Mouse (Mus musculus) gastrocnemius, postnatal 10 days (tissue): ENCODE data around the gene Ptprn. TPM values are rescaled to one million over a fixed set of nuclear protein-coding genes. Genes with fewer than 3 reads are reported as not detected.
"Not testable (repeated sequence)": the region's sequence is repeated elsewhere in the genome, so short reads cannot be mapped to it uniquely, and the experiment has no call there.

Source experiments
- DNase-seq: peaks from one replicate; pipeline ENCODE4 v3.0.0; 2021; ENCODE audit warnings: mixed read lengths
- total RNA-seq, 2 experiments: library from RNA; stranded (reverse); gene quantifications; 2 replicates each; pipeline ENCODE4 v1.2.3; 2021

Ptprn gene
- total RNA-seq, 2 experiments from 2014 or later: 0.65 to 0.68 TPM

DNA sequence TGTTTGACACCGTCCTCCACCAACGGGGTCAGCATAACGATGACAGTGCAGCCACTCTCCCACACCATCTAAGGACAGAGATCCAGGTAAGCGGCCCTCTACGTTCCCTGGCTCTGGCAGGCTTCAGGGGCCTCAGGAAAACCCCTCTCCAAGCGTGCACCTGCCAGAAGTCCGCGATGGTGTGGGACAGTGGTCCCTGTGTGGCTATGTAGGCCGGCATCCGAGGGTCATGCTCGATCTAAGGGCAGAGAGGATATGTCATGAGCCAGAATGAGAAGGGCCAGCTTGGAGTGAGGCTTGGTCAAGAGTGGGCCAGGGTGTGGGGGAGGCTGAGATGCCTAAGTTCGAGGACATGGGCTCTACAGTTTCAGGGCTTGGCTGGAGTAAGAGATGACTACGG, 12.0 kb downstream of the Ptprn start:
- no peak for DNase-seq

DNA sequence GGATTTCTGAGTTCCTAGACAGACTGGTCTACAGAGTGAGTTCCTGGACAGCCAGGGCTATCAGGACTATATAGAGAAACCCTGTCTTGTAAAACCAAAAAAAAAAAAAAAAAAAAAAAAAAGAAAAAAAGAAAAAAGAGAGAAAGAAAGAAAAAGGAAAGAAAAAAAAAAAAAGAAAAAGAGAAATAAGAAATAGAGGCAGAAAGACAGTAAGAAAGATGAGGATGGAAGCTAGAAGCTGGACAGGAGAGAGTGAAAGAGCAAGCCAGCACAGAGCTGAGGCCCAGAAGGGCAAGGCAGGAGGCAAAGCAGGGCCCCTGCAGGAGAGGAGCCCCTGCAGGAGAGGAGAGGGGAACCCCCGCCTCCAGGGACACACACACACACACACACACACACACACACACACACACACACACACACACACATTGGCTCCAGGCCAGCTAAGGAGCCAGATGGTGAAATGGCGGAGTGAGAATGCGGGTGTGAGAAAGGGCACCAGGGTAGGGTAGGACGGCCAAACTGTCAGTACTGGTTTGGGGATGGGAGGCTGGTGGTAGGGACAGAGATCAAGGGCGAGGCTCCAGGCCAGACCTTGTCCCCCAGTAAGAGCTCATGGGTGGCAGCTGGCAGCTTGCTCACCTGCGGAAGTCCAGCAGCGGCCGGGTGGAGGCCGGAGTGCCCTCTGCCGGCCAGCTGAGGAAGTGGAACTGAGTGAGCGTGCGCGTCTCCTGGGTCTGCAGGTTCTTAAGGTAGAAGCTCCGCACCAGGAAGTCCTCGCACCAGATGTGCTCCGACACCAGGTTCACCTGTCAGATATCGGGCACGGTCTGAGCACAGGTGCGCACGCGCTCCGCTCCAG, 13.0 kb downstream of the Ptprn start:
- peak; percentile 77 for DNase-seq

- no peak for DNase-seq
Measured at GRCm38 (mm10) chr1:75250498-75250897, 13.8 kb downstream of the Ptprn start.

- peak; percentile 38 for DNase-seq
Measured at GRCm38 (mm10) chr1:75248041-75248772, 16.1 kb downstream of the Ptprn start.

GRCm38 (mm10) chr1:75247071-75247930, 17.0 kb downstream of the Ptprn start:
- DNase-seq: no peak

GRCm38 (mm10) chr1:75244836-75245235, 19.5 kb downstream of the Ptprn start:
- peak; percentile 31 for DNase-seq

DNA sequence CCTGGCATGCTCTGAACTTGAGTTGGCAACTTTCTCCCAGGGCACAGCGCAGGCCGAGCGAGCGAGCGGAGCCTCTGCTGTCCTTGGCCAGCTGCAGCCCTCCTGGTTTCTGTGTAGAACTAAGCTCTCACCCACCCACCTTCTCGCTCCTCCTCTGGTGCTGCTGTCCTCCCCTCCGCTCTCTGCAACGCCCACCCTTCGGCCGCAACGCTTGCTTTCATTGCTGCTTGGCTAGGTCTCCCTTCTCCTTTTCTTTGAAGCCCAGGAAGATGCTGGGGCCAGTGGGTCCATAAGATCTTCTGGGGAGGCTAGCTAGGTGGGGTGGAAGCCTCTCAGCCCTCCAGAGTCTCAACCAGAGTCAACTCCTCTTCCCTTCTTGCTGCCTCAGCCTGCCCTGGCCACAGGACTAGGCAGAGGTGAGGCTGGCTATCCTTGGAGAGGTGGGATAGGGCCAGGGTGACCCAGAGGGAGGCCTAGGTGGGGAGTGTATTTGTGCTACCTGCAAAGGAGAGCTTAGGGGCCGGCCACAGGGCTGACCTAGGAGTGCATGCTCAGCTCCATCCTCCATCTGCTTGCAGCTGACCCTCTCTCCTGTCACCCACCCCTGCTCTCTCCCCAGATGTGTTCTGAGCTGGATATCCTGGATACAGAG, 20.0 kb downstream of the Ptprn start:
- no peak for DNase-seq

- DNase-seq: no peak
Measured at GRCm38 (mm10) chr1:75243411-75243810, 20.9 kb downstream of the Ptprn start.

DNA sequence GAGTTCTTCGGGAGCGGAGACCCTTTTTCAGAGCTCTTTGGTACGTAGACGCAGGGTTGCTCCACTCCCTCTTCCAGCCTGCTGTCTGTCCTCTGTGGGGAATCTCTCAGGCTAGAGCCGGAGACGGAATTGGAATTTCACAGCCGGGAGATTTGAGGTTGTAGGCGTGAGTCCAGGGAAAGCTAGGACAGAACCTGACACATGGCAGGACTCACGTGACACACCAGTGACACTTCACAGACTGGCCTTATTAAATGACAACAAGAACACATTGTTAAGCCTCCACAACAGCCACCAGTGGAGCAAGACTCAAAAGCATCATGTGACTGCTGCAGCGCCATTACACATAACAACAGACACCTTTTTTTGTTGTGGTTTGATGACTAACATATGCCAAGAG, 24.7 kb downstream of the Ptprn start:
- no peak for DNase-seq

DNA sequence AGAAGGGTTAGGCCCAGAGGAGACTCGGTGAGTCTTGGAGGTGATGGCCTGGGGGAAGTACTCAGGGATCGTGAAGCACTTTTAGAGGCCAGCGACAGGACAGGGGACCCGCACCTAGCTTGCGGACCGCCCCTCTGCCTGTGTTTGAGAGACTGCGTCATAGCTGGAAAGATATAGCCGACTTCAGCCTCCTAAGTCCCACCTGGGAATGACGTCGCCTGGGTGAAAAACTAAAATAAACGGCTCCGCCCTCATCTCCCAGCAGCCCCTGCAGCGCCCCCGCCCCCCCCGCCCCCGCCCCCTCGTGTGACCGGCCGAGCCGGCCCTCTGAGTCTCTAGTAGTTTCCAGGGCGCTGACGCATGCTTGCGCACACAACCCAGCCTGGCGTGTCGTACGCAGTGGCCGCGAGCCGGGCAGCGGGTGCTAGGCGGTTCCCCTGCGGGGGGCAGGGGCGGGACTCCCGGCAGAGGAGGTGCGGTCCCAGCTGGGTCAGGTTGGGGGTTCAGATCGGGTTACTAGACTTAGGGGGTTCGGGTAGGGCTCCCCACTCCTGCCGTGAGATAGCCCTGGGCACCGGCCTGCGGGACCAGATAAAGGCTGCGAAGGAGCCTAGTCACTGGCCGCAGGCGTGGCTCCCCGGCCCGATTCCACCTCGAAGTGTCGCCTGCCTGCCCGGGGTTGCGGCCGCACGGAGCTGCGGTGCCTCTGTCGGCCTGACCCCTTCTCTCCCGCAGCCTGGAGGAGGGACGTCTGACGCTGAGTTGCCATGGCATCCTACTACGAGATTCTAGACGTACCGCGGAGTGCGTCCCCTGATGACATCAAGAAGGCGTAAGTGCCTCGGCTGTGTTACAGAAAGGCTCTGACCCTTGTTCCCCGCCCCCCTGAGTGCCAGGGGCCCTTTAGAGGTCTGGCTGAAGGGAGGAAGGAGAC, 27.9 kb downstream of the Ptprn start, which contains the start of gene Dnajb2:
Gene Dnajb2 (plus strand): TSS at position 290 of the 934 bp plus-strand sequence.
- peak; percentile 80 for DNase-seq

- DNase-seq: no peak
Measured at GRCm38 (mm10) chr1:75234606-75235005, 29.7 kb downstream of the Ptprn start.

DNA sequence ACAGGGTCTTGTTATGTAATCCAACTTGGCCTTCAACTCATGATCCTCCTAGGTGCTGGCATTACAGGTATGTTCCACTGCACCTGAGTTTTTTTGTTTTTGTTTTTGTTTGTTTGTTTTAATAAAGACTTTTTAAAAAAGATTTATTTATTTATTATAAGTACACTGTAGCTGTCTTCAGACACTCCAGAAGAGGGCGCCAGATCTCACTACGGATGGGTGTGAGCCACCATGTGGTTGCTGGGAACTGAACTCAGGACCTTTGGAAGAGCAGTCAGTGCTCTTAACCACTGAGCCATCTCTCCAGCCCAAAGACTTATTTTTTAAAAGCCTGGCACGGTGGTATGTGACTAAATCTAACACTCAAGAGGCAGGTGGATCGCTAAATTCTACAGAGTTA, 31.8 kb downstream of the Ptprn start:
- not testable (repeated sequence) for DNase-seq

DNA sequence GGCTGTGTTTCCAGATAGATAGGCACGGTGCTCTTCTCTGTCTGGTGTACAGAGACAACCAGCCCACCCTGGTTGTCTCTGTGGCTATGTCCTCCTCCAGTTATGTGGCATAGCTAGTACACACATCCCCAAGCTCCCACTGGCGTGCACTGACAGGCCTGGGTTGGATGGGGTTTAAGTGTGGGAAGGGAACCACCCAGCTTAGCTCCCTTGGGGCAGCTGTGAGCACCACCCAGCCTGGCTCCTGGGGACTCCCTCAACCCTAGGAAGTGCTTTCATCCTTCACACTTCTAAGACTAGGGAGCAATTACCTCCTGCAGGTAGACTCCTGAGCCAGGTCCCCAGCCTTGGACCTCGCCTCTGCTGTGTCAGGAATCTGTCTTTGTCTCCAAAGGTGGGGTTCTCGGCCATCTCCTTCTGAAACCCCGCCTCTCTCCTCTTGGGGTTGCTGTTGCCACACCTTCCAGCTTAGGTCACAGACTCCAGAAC, 32.6 kb downstream of the Ptprn start, which contains the start of gene A630095N17Rik:
Gene A630095N17Rik (minus strand): TSS at position 439 of the 489 bp plus-strand sequence.
- no peak for DNase-seq

GRCm38 (mm10) chr1:75231224-75231623, 33.1 kb downstream of the Ptprn start:
- no peak for DNase-seq

- no peak for DNase-seq
Measured at GRCm38 (mm10) chr1:75230335-75230994, 33.8 kb downstream of the Ptprn start.

GRCm38 (mm10) chr1:75229158-75229557, 35.1 kb downstream of the Ptprn start:
- DNase-seq: no peak

DNA sequence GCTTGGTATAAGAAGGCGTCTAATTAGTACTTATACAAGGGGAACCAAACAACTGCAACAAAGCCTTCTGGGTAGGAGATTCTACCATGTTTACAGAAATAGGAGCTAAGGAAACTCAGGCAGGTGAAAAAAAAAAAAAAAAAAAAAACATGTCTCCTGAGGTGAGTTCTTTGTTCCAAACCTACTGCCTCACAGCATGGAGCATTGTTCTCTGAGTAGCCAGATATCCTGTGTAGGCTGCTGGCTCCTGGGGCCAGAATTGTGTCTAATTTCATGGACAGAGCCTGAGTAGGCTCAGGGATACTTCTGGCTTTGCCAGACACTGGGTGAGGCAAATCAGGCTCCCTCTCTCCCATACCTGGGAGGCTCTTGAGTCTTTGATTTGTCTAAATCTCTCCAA, 36.6 kb downstream of the Ptprn start:
- DNase-seq: no peak

DNA sequence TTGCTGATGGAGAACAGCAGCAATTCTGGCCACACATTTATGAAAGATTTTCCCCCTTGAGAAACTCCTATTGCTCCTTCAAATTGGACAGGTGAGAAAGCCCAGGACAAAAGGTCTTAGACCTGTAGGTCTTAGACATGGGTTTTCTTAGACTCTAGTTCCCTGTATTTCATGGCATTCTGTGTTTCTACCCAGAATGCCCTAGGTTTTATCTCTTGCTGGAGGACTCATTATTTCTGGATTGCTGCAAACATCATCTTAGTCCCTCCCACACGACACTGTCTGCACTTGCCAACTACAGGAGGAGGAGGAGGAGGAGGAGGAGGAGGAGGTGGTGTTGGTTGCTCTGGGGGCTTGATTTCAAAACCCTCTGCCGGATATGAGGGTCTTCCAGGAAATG, 38.2 kb downstream of the Ptprn start:
- no peak for DNase-seq

- no peak for DNase-seq
Measured at GRCm38 (mm10) chr1:75225473-75225872, 38.8 kb downstream of the Ptprn start.

- DNase-seq: no peak
Measured at GRCm38 (mm10) chr1:75223532-75223931, 40.8 kb downstream of the Ptprn start.
